Mouse (Mus musculus) midbrain, postnatal 0 days (tissue): ENCODE data around the gene Myo3b. TPM values are rescaled to one million over a fixed set of nuclear protein-coding genes. Genes with fewer than 3 reads are reported as not detected.

Source experiments
- ATAC-seq: fragments of 200-750 bp; cut with Nextera tagmentation; 2 replicates; pipeline ENCODE4 v1.8.0; 2017; ENCODE audit warnings: moderate number of reproducible peaks, mild to moderate bottlenecking, moderate TSS enrichment, moderate library complexity; ENCODE audit not compliant: low FRiP score
- DNase-seq: peaks from one replicate; pipeline ENCODE4 v3.0.0-alpha.2; 2015; ENCODE audit warnings: low spot score
- H3K27ac ChIP-seq: fragments of 300-500 bp; sonication (generic); 2 replicates; pipeline ENCODE4 v1.5.1; 2014; ENCODE audit warnings: low read depth, mild to moderate bottlenecking, low read length, mixed read lengths
- H3K27me3 ChIP-seq: fragments of 300-500 bp; sonication (generic); 2 replicates; pipeline ENCODE4 v1.6.1; 2014; ENCODE audit warnings: low read length, control low read depth, mixed read lengths; ENCODE audit not compliant: insufficient read depth
- H3K36me3 ChIP-seq: fragments of 300-500 bp; sonication (generic); 2 replicates; pipeline ENCODE4 v1.6.1; 2014; ENCODE audit warnings: low read length, control low read depth, mixed read lengths; ENCODE audit not compliant: insufficient read depth
- H3K4me1 ChIP-seq: fragments of 300-500 bp; sonication (generic); 2 replicates; pipeline ENCODE4 v1.6.1; 2014; ENCODE audit warnings: mild to moderate bottlenecking, control low read depth, antibody characterized with exemption, low read length, mixed read lengths; ENCODE audit not compliant: insufficient read depth
- H3K4me2 ChIP-seq: fragments of 300-500 bp; sonication (generic); 2 replicates; pipeline ENCODE4 v1.6.1; 2014; ENCODE audit warnings: low read depth, mild to moderate bottlenecking, low read length, mixed read lengths; ENCODE audit not compliant: poor library complexity, severe bottlenecking
- H3K4me3 ChIP-seq: fragments of 300-500 bp; sonication (generic); 2 replicates; pipeline ENCODE4 v1.5.1; 2014; ENCODE audit warnings: low read depth, mild to moderate bottlenecking, low read length, moderate library complexity
- H3K9ac ChIP-seq: fragments of 300-500 bp; sonication (generic); replicated peaks from 2 replicates; pipeline ENCODE4 v1.6.1; 2014; ENCODE audit warnings: mild to moderate bottlenecking, low read length, moderate library complexity, mixed read lengths; ENCODE audit not compliant: poor library complexity, severe bottlenecking
- H3K9me3 ChIP-seq: fragments of 300-500 bp; sonication (generic); 2 replicates; pipeline ENCODE4 v1.6.1; 2016; ENCODE audit warnings: low read length, control low read depth
- CTCF ChIP-seq: IDR thresholded peaks from 2 replicates; pipeline ENCODE4 v1.5.1; 2016; ENCODE audit warnings: antibody characterized with exemption, mild to moderate bottlenecking
- WGBS: fragments of 180-500 bp; shearing (Covaris S2); extraction: QIAGEN DNeasy Blood & Tissue Kit; methylation state at CpG from one replicate; pipeline ENCODE4 v1.1.7; 2014; 5-methylcytosine and 5-hydroxymethylcytosine counted together
- polyA plus RNA-seq: library from polyadenylated mRNA; unstranded; fragments of >200 nt; fragmentation: Nextera tagmentation; extraction: Ambion mirVana; gene quantifications from 2 replicates; pipeline ENCODE4 v1.2.1, GENCODE M21; 2015
- total RNA-seq: library from RNA; depleted of rRNA; stranded (reverse); fragments of >200 nt; gene quantifications from 2 replicates; pipeline ENCODE4 v1.2.3, GENCODE M21; 2014

Gene Myo3b
- total and polyA plus RNA-seq, 2 experiments from 2014 or later: 0.14 to 0.44 TPM

DNA sequence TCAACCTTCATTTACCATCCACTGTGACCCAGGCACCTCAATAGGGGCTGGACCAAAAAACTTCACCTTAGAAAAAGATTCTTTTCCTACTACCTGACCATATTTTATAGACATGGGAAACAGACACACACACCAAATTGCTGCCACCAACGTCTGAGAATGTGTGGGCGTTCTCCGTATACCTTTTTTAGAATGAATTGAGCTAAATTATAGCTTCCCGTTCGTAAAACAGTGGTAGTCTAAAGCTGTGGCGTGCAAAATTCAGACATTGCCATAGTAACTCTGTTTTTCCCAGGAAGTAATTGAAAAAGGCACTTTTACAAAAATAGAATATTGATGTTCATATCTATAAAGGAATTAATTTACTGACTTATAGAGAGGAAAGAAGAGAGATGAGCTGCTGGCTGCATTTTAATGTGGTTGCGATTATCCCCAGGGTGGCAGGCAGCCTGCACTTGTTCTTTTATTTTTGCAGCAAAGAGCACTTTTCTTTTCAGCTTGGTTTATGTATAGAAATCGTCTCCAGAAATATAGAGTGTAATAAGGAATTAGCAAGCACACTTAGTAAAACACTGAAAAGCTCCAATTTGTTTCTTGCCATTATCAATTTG, 116.4 kb downstream of the Myo3b start:
- H3K4me3 ChIP-seq: no peak overlapping the region
- ATAC-seq (no peak), DNase-seq (no peak)

GRCm38 (mm10) chr2:70159543-70159942, 120.6 kb downstream of the Myo3b start:
- Histone ChIP-seq H3K4me2 (no peak overlapping the region), H3K36me3 (no peaks in the 10 kb centered on the region), H3K4me1 (no peaks in the 10 kb centered on the region; the same call in 1 of the 2 replicates), H3K9ac (no peak overlapping the region), H3K27ac (no peak overlapping the region), H3K9me3 (no peaks in the 10 kb centered on the region), H3K4me3 (no peak overlapping the region), H3K27me3 (no peaks in the 10 kb centered on the region)
- TF ChIP-seq CTCF: no peak
- WGBS: 31% methylated on average over 8 of the region's 8 CpGs
- DNase-seq (no peak), ATAC-seq (no peak)

More for the DNA sequence above, 116.4 kb downstream of the Myo3b start:
- no peaks in the 10 kb centered on the region for H3K27me3 ChIP-seq
- H3K36me3 ChIP-seq: no peaks in the 10 kb centered on the region
- 0 out of 2 replicates have a peak overlapping the region, but pooled peaks have one; percentile 6 for H3K27ac ChIP-seq
- 31% methylated on average over 8 of the region's 8 CpGs for WGBS
- no peak overlapping the region for H3K9ac ChIP-seq
- no peak for TF ChIP-seq CTCF
- H3K9me3 ChIP-seq: no peaks in the 10 kb centered on the region
- H3K4me1 ChIP-seq: no peaks in the 10 kb centered on the region; the same call in 1 of the 2 replicates
- H3K4me2 ChIP-seq: no peak overlapping the region

DNA sequence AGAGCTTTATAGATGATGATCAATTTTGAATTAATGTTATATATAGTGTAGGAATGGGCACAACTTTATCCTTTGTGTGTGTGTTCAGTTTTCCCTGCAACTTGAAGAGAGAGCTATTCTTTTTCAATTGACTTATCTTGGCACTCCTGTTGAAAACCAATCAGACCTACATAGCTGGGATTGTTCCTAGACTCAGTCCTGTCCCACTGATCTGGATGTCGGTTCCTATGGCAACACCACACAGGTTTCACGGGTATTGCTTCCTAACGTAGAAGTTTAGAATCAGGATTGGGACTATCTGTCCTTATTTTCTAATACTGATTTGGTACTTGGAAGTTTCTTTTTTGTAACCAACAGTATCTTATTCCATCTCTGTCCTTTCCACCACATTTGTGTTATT, 127.3 kb downstream of the Myo3b start:
- no peak overlapping the region for H3K4me2 ChIP-seq
- 32% methylated on average over 3 of the region's 3 CpGs for WGBS
- H3K4me3 ChIP-seq: no peak overlapping the region
- 0 out of 2 replicates have a peak, but pooled peaks cover 4% of the 10 kb centered on the region for H3K4me1 ChIP-seq
- TF ChIP-seq CTCF: no peak
- DNase-seq (peak; percentile 44), ATAC-seq (no peak)
- no peak overlapping the region for H3K9ac ChIP-seq
- no peaks in the 10 kb centered on the region for H3K9me3 ChIP-seq
- H3K27me3 ChIP-seq: no peaks in the 10 kb centered on the region
- no peaks in the 10 kb centered on the region for H3K36me3 ChIP-seq
- H3K27ac ChIP-seq: no peak overlapping the region

- Histone ChIP-seq H3K27me3 (no peaks in the 10 kb centered on the region), H3K4me3 (no peak overlapping the region), H3K4me2 (no peak overlapping the region), H3K27ac (peak overlapping the region; percentile 62), H3K4me1 (0 out of 2 replicates have a peak, but pooled peaks cover 4% of the 10 kb centered on the region), H3K36me3 (no peaks in the 10 kb centered on the region), H3K9ac (no peak overlapping the region), H3K9me3 (no peaks in the 10 kb centered on the region)
- peak; percentile 28; the same call in 1 of the 2 replicates for TF ChIP-seq CTCF
- DNase-seq (peak; percentile 67), ATAC-seq (peak; percentile 68; the same call in 1 of the 2 replicates)
- 30% methylated on average over 17 of the region's 17 CpGs for WGBS
These were observed 129.3 kb downstream of the Myo3b start for GRCm38 (mm10) chr2:70167944-70168935.

GRCm38 (mm10) chr2:70170469-70170868, 131.5 kb downstream of the Myo3b start:
- Histone ChIP-seq H3K4me2 (no peak overlapping the region), H3K4me1 (0 out of 2 replicates have a peak, but pooled peaks cover 4% of the 10 kb centered on the region), H3K9me3 (no peaks in the 10 kb centered on the region), H3K27me3 (no peaks in the 10 kb centered on the region), H3K9ac (no peak overlapping the region), H3K36me3 (no peaks in the 10 kb centered on the region), H3K27ac (no peak overlapping the region), H3K4me3 (no peak overlapping the region)
- WGBS: 88% methylated on average over 5 of the region's 5 CpGs
- no peak for TF ChIP-seq CTCF
- ATAC-seq (no peak), DNase-seq (no peak)
